Mouse (Mus musculus): ENCODE data around the gene Stab1. TPM values are rescaled to one million over a fixed set of nuclear protein-coding genes. Genes with fewer than 3 reads are reported as not detected.
A peak's percentile ranks its signal among the peaks of the same experiment; 100 is the strongest.

Gene Stab1
- 45.3 and 53.6 TPM in 2 replicates for polyA plus RNA-seq (2015; fragmentation: Nextera tagmentation; extraction: Ambion mirVana)

DNA sequence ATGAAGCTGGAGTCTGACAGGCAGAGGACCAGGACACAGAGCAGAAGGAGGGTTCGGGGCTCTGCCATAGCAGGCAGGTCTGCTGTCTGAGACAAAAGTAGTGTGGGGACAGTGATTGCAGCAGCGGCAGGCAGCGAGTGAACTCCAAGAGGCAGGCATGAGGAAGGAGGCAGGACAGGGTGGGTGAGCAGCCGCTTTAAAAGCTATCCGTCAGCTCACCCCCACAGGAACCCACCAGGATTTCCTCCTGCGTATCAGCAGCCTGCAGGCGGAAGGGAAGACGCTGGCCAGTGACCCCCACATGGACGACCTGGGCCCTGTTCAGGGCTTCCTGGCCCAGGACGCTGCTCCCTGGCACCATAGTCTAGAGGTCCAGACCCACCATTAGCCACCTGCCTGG, at the start of gene Stab1:
Gene Stab1 (minus strand): TSS at position 217 of the 400 bp plus-strand sequence.
- ATAC-seq (ENCODE audit: borderline replicate concordance, extremely low read depth, low FRiP score, low TSS enrichment): peak; percentile 16; the same call in 1 of the 2 replicates
- no peaks in the 10 kb centered on the region for H3K9me3 ChIP-seq
- no peak within 1 kb of the TSS for H3K9ac ChIP-seq
- 23% methylated on average over 10 of the region's 10 CpGs for WGBS
- H3K4me3 ChIP-seq: peak within 1 kb of the TSS; percentile 29
- H3K4me2 ChIP-seq: peak within 1 kb of the TSS; percentile 44
- H3K4me1 ChIP-seq: no peaks in the 10 kb centered on the region; the same call in 1 of the 2 replicates
- 0 out of 2 replicates have a peak within 1 kb of the TSS, but pooled peaks have one; percentile 37 for H3K27ac ChIP-seq
- H3K27me3 ChIP-seq: no peaks in the 10 kb centered on the region
- peaks cover 37% of the 10 kb centered on the region for H3K36me3 ChIP-seq

DNA sequence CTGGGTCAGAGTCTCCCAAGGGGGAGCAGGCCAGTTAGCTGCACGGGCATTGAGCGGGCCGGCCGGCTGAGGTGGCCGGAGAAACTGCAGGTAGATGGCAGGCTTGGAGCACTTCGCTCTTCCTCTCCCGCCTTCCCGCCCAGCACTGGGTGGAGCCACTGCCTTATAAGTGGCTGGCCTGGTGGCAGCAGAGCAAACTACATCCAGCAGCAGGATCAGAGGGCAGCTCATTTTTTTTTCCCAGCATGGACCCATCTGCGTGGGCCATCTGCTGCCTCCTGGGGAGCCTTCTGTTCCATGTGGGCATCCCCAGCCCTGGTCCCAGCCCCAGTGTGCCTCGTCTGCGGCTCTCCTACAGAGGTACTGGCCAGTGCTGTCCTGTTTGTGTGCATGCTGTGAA, 49.2 kb upstream of the Stab1 start, which contains the start of gene Sema3g:
Gene Sema3g (plus strand): TSS at position 195 of the 400 bp plus-strand sequence.
- 9% methylated on average over 11 of the region's 11 CpGs for WGBS
- Histone ChIP-seq H3K9ac (0 out of 2 replicates have a peak within 1 kb of the TSS, but pooled peaks have one; percentile 36), H3K27ac (0 out of 2 replicates have a peak within 1 kb of the TSS, but pooled peaks have one; percentile 26), H3K4me1 (peaks cover 22% of the 10 kb centered on the region), H3K36me3 (no peaks in the 10 kb centered on the region), H3K27me3 (no peaks in the 10 kb centered on the region), H3K9me3 (no peaks in the 10 kb centered on the region), H3K4me3 (peak within 1 kb of the TSS; percentile 23), H3K4me2 (peak within 1 kb of the TSS; percentile 43)
- ATAC-seq (ENCODE audit: borderline replicate concordance, extremely low read depth, low FRiP score, low TSS enrichment): peak; percentile 69

GRCm38 (mm10) chr14:31216846-31217245, 48.4 kb upstream of the Stab1 start, which contains the start of gene Nisch:
Nisch (minus strand) TSS chr14:31216946.
- no peak for ATAC-seq (ENCODE audit: borderline replicate concordance, extremely low read depth, low FRiP score, low TSS enrichment)
- Histone ChIP-seq H3K27me3 (no peaks in the 10 kb centered on the region), H3K9ac (0 out of 2 replicates have a peak within 1 kb of the TSS, but pooled peaks have one; percentile 36), H3K4me2 (peak within 1 kb of the TSS; percentile 43), H3K36me3 (no peaks in the 10 kb centered on the region), H3K9me3 (no peaks in the 10 kb centered on the region), H3K4me3 (peak within 1 kb of the TSS; percentile 23), H3K4me1 (peaks cover 22% of the 10 kb centered on the region), H3K27ac (peak within 1 kb of the TSS; percentile 48)
- WGBS: 66% methylated on average over 2 of the region's 2 CpGs

- Histone ChIP-seq H3K4me1 (peaks cover 22% of the 10 kb centered on the region), H3K27me3 (no peaks in the 10 kb centered on the region), H3K9ac (no peak overlapping the region), H3K4me3 (no peak overlapping the region), H3K27ac (peak overlapping the region; percentile 48), H3K36me3 (no peaks in the 10 kb centered on the region), H3K4me2 (peak overlapping the region; percentile 21; the same call in 1 of the 2 replicates), H3K9me3 (no peaks in the 10 kb centered on the region)
- peak; percentile 44; the same call in 1 of the 2 replicates for ATAC-seq (ENCODE audit: borderline replicate concordance, extremely low read depth, low FRiP score, low TSS enrichment)
- 24% methylated on average over 15 of the region's 15 CpGs for WGBS
Observed at GRCm38 (mm10) chr14:31215157-31216002, 46.9 kb upstream of the Stab1 start.

GRCm38 (mm10) chr14:31214684-31215083, 46.2 kb upstream of the Stab1 start:
- no peak overlapping the region for H3K4me3 ChIP-seq
- ATAC-seq (ENCODE audit: borderline replicate concordance, extremely low read depth, low FRiP score, low TSS enrichment): 0 out of 2 replicates have a peak, but pooled peaks have one; percentile 29
- no peaks in the 10 kb centered on the region for H3K9me3 ChIP-seq
- peaks cover 22% of the 10 kb centered on the region for H3K4me1 ChIP-seq
- H3K4me2 ChIP-seq: no peak overlapping the region
- H3K27ac ChIP-seq: no peak overlapping the region
- 49% methylated on average over 3 of the region's 3 CpGs for WGBS
- no peaks in the 10 kb centered on the region for H3K27me3 ChIP-seq
- H3K36me3 ChIP-seq: no peaks in the 10 kb centered on the region
- no peak overlapping the region for H3K9ac ChIP-seq

GRCm38 (mm10) chr14:31213868-31214267, 45.4 kb upstream of the Stab1 start:
- Histone ChIP-seq H3K4me1 (peaks cover 22% of the 10 kb centered on the region), H3K9ac (no peak overlapping the region)

GRCm38 (mm10) chr14:31212499-31212898, 44.1 kb upstream of the Stab1 start:
- WGBS: 65% methylated on average over 3 of the region's 3 CpGs
- H3K4me2 ChIP-seq: no peak overlapping the region
- peaks cover 17% of the 10 kb centered on the region for H3K4me1 ChIP-seq
- 0 out of 2 replicates have a peak overlapping the region, but pooled peaks have one; percentile 12 for H3K27ac ChIP-seq
- H3K4me3 ChIP-seq: no peak overlapping the region
- no peaks in the 10 kb centered on the region for H3K36me3 ChIP-seq
- no peak overlapping the region for H3K9ac ChIP-seq
- H3K27me3 ChIP-seq: no peaks in the 10 kb centered on the region
- ATAC-seq (ENCODE audit: borderline replicate concordance, extremely low read depth, low FRiP score, low TSS enrichment): no peak
- H3K9me3 ChIP-seq: no peaks in the 10 kb centered on the region

More at GRCm38 (mm10) chr14:31213868-31214267, 45.4 kb upstream of the Stab1 start:
- Histone ChIP-seq H3K9me3 (no peaks in the 10 kb centered on the region), H3K27me3 (no peaks in the 10 kb centered on the region), H3K4me2 (no peak overlapping the region), H3K4me3 (no peak overlapping the region), H3K27ac (no peak overlapping the region; the same call in 1 of the 2 replicates), H3K36me3 (no peaks in the 10 kb centered on the region)
- WGBS: 57% methylated on average over 8 of the region's 8 CpGs
- no peak for ATAC-seq (ENCODE audit: borderline replicate concordance, extremely low read depth, low FRiP score, low TSS enrichment)

DNA sequence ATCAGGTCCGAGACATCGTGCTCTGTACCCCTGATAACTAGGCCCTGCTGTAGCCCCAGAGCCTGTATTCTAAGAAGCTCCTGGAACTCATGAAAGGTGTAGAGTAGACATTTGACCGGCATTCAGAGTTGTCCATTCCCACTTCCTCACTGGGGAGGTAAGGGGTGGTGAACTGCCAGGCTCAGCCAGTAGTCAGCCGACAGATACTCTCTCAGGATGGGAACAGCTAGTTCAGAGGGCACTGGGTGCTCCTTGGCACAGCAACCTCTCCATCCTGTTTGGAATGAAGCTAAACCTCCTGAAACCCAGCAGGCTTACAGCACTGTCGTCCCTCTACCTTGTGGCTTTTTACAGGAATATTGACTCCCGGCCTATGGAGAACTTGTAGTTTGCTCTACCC, 43.4 kb upstream of the Stab1 start:
- 86% methylated on average over 6 of the region's 6 CpGs for WGBS
- Histone ChIP-seq H3K4me1 (peaks cover 18% of the 10 kb centered on the region), H3K27me3 (no peaks in the 10 kb centered on the region), H3K9me3 (no peaks in the 10 kb centered on the region), H3K36me3 (no peaks in the 10 kb centered on the region), H3K4me3 (no peak overlapping the region), H3K27ac (no peak overlapping the region), H3K9ac (no peak overlapping the region), H3K4me2 (no peak overlapping the region)
- ATAC-seq (ENCODE audit: borderline replicate concordance, extremely low read depth, low FRiP score, low TSS enrichment): no peak

GRCm38 (mm10) chr14:31209133-31209557, 40.7 kb upstream of the Stab1 start:
- peaks cover 20% of the 10 kb centered on the region for H3K4me1 ChIP-seq
- no peaks in the 10 kb centered on the region for H3K9me3 ChIP-seq
- ATAC-seq (ENCODE audit: borderline replicate concordance, extremely low read depth, low FRiP score, low TSS enrichment): no peak
- no peak overlapping the region for H3K27ac ChIP-seq
- H3K4me3 ChIP-seq: no peak overlapping the region
- H3K9ac ChIP-seq: no peak overlapping the region
- no peak overlapping the region for H3K4me2 ChIP-seq
- WGBS: 65% methylated on average over 4 of the region's 4 CpGs
- no peaks in the 10 kb centered on the region for H3K27me3 ChIP-seq
- peaks cover 5% of the 10 kb centered on the region for H3K36me3 ChIP-seq

GRCm38 (mm10) chr14:31208084-31208483, 39.6 kb upstream of the Stab1 start, which contains the start of gene Tnnc1:
Tnnc1 (plus strand) TSS chr14:31208312.
- H3K4me2 ChIP-seq: peak within 1 kb of the TSS; percentile 81
- no peaks in the 10 kb centered on the region for H3K9me3 ChIP-seq
- H3K4me3 ChIP-seq: peak within 1 kb of the TSS; percentile 87
- peak within 1 kb of the TSS; percentile 94 for H3K9ac ChIP-seq
- H3K36me3 ChIP-seq: peaks cover 16% of the 10 kb centered on the region
- ATAC-seq (ENCODE audit: borderline replicate concordance, extremely low read depth, low FRiP score, low TSS enrichment): no peak
- H3K27ac ChIP-seq: peak within 1 kb of the TSS; percentile 16; the same call in 1 of the 2 replicates
- H3K4me1 ChIP-seq: peaks cover 19% of the 10 kb centered on the region
- no peaks in the 10 kb centered on the region for H3K27me3 ChIP-seq
- 55% methylated on average over 2 of the region's 2 CpGs for WGBS

- H3K27ac ChIP-seq: peak overlapping the region; percentile 16; the same call in 1 of the 2 replicates
- H3K4me1 ChIP-seq: peaks cover 19% of the 10 kb centered on the region
- H3K27me3 ChIP-seq: no peaks in the 10 kb centered on the region
- 71% methylated on average over 13 of the region's 13 CpGs for WGBS
- H3K36me3 ChIP-seq: peaks cover 24% of the 10 kb centered on the region
- ATAC-seq (ENCODE audit: borderline replicate concordance, extremely low read depth, low FRiP score, low TSS enrichment): no peak; the same call in 1 of the 2 replicates
- peak overlapping the region; percentile 94 for H3K9ac ChIP-seq
- H3K9me3 ChIP-seq: no peaks in the 10 kb centered on the region
- H3K4me2 ChIP-seq: peak overlapping the region; percentile 81
- peak overlapping the region; percentile 87 for H3K4me3 ChIP-seq
Observed at GRCm38 (mm10) chr14:31207070-31207830, 38.8 kb upstream of the Stab1 start.
